Mouse (Mus musculus) MEL (cell line): Measurements from ENCODE around the gene Flot2. TPM values are rescaled to one million over a fixed set of nuclear protein-coding genes. Genes with fewer than 3 reads are reported as not detected.

ENCODE experiments used
- DNase-seq: peaks from one replicate; pipeline ENCODE4 v3.0.0; 2011; ENCODE audit warnings: low read depth, low spot score
- H3K27ac ChIP-seq: 2 replicates; pipeline ENCODE4 v1.5.1; 2012; ENCODE audit warnings: low read depth, mild to moderate bottlenecking, control low read depth, low read length, moderate library complexity; ENCODE audit not compliant: control insufficient read depth
- H3K27me3 ChIP-seq, 2 experiments: fragments of 150-350 bp in 1 of 2; sonication (generic) in 1 of 2; 2 replicates each; pipeline ENCODE4 v1.6.1; 2012; ENCODE audit warnings: low read length in 2 of 2, mild to moderate bottlenecking in 2 of 2, improper control_type of control experiment in 1 of 2, moderate library complexity in 1 of 2; ENCODE audit not compliant: insufficient read depth in 2 of 2, control insufficient read depth in 1 of 2
- H3K36me3 ChIP-seq, 2 experiments: 2 replicates each; pipeline ENCODE4 v1.6.1; 2012 to 2014; ENCODE audit warnings: low read length in 2 of 2, improper control_type of control experiment in 1 of 2, inconsistent platforms in 1 of 2, mild to moderate bottlenecking in 1 of 2; ENCODE audit not compliant: insufficient read depth in 2 of 2, control insufficient read depth in 1 of 2
- H3K4me1 ChIP-seq, 2 experiments: fragments of 150-350 bp in 1 of 2; sonication (generic) in 1 of 2; 2 replicates each; pipeline ENCODE4 v1.6.1; 2012; ENCODE audit warnings: low read length in 2 of 2, improper control_type of control experiment in 1 of 2, mild to moderate bottlenecking in 1 of 2; ENCODE audit not compliant: insufficient read depth in 2 of 2, control insufficient read depth in 1 of 2
- H3K4me3 ChIP-seq, 2 experiments: fragments of 150-350 bp in 1 of 2; sonication (generic) in 1 of 2; 2 replicates each; pipeline ENCODE4 v1.5.1; 2012; ENCODE audit warnings: low read depth in 2 of 2, low read length in 2 of 2, mild to moderate bottlenecking in 2 of 2, moderate library complexity in 2 of 2, control low read depth in 1 of 2, improper control_type of control experiment in 1 of 2; ENCODE audit not compliant: control insufficient read depth in 1 of 2, insufficient read depth in 1 of 2
- H3K79me2 ChIP-seq: 2 replicates; pipeline ENCODE4 v1.6.1; 2012; ENCODE audit warnings: mild to moderate bottlenecking, low read length, moderate library complexity; ENCODE audit not compliant: control insufficient read depth, poor library complexity, insufficient read depth
- H3K9ac ChIP-seq: 2 replicates; pipeline ENCODE4 v1.6.1; 2012; ENCODE audit warnings: low read depth, mild to moderate bottlenecking, control low read depth, low read length, moderate library complexity; ENCODE audit not compliant: control insufficient read depth, poor library complexity, severe bottlenecking
- H3K9me3 ChIP-seq: fragments of 150-350 bp; sonication (generic); replicated peaks from 2 replicates; pipeline ENCODE4 v1.6.1; 2012; ENCODE audit warnings: mild to moderate bottlenecking, low read length, improper control_type of control experiment, moderate library complexity; ENCODE audit not compliant: insufficient read depth
- CHD2 ChIP-seq: IDR thresholded peaks from 2 replicates; pipeline ENCODE4 v1.6.1; 2011; ENCODE audit warnings: low read length, improper control_type of control experiment
- E2F4 ChIP-seq: IDR thresholded peaks from 2 replicates; pipeline ENCODE4 v1.6.1; 2011; ENCODE audit warnings: low read depth, low read length, improper control_type of control experiment, borderline replicate concordance
- EP300 ChIP-seq, 2 experiments: IDR thresholded peaks; 2 replicates each; pipeline ENCODE4 v1.6.1; 2011; ENCODE audit warnings: improper control_type of control experiment in 2 of 2, low read length in 2 of 2, low read depth in 1 of 2, mild to moderate bottlenecking in 1 of 2
- ETS1 ChIP-seq: IDR thresholded peaks from 2 replicates; pipeline ENCODE4 v1.6.1; 2012; ENCODE audit warnings: low read depth, mild to moderate bottlenecking, inconsistent platforms, low read length, improper control_type of control experiment, moderate library complexity
- KAT2A ChIP-seq: conservative IDR thresholded peaks from 2 replicates; pipeline ENCODE4 v1.6.1; 2012; ENCODE audit warnings: low read depth, low read length, improper control_type of control experiment, inconsistent platforms
- MAFK ChIP-seq: IDR thresholded peaks from 2 replicates; pipeline ENCODE4 v1.6.1; 2011; ENCODE audit warnings: low read depth, mild to moderate bottlenecking, low read length, improper control_type of control experiment, borderline replicate concordance
- MXI1 ChIP-seq: IDR thresholded peaks from 2 replicates; pipeline ENCODE4 v1.6.1; 2011; ENCODE audit warnings: mild to moderate bottlenecking, low read depth, low read length, improper control_type of control experiment
- MYB ChIP-seq: IDR thresholded peaks from 2 replicates; pipeline ENCODE4 v1.6.1; 2011; ENCODE audit warnings: mild to moderate bottlenecking, low read depth, low read length, improper control_type of control experiment
- NELFE ChIP-seq: IDR thresholded peaks from 2 replicates; pipeline ENCODE4 v1.6.1; 2011; ENCODE audit warnings: low read depth, low read length, improper control_type of control experiment
- NRF1 ChIP-seq: IDR thresholded peaks from 2 replicates; pipeline ENCODE4 v1.6.1; 2014; ENCODE audit warnings: low read depth, mild to moderate bottlenecking, inconsistent platforms, low read length, improper control_type of control experiment, moderate library complexity; ENCODE audit not compliant: poor library complexity, insufficient read depth, severe bottlenecking
- POLR2AphosphoS5 ChIP-seq: IDR thresholded peaks from 2 replicates; pipeline ENCODE4 v1.6.1; 2012; ENCODE audit warnings: low read depth, borderline replicate concordance, mild to moderate bottlenecking, inconsistent platforms, low read length, moderate library complexity, mixed read lengths
- RCOR1 ChIP-seq: IDR thresholded peaks from 2 replicates; pipeline ENCODE4 v1.6.1; 2012; ENCODE audit warnings: low read depth, mild to moderate bottlenecking, inconsistent platforms, low read length, improper control_type of control experiment
- SMC3 ChIP-seq: IDR thresholded peaks from 2 replicates; pipeline ENCODE4 v1.6.1; 2011; ENCODE audit warnings: low read depth, low read length, improper control_type of control experiment
- USF2 ChIP-seq, 2 experiments: IDR thresholded peaks; 2 replicates each; pipeline ENCODE4 v1.6.1; 2011 to 2012; ENCODE audit warnings: improper control_type of control experiment in 2 of 2, low read length in 2 of 2, borderline replicate concordance in 1 of 2, inconsistent platforms in 1 of 2, low read depth in 1 of 2, mild to moderate bottlenecking in 1 of 2; ENCODE audit not compliant: insufficient read depth in 1 of 2
- ZC3H11A ChIP-seq: IDR thresholded peaks from 2 replicates; pipeline ENCODE4 v1.6.1; 2012; ENCODE audit warnings: low read depth, mild to moderate bottlenecking, inconsistent platforms, low read length, improper control_type of control experiment
- ZNF384 ChIP-seq: IDR thresholded peaks from 2 replicates; pipeline ENCODE4 v1.6.1; 2012; ENCODE audit warnings: low read depth, mild to moderate bottlenecking, inconsistent platforms, low read length, improper control_type of control experiment
- polyA plus RNA-seq, 2 experiments: library from polyadenylated mRNA; stranded (reverse) in 1 of 2; unstranded in 1 of 2; fragments of >175 nt in 1 of 2; fragments of >200 nt in 1 of 2; gene quantifications; 2 replicates each; pipeline versions ENCODE4 v1.2.1 to v1.2.4; 2012; ENCODE audit warnings: low replicate concordance in 2 of 2, low read depth in 1 of 2; ENCODE audit not compliant: insufficient read length in 2 of 2, insufficient read depth in 1 of 2, missing spikeins in 1 of 2
- total RNA-seq: library from RNA; depleted of rRNA; stranded (reverse); fragments of 300-350 nt; gene quantifications from 2 replicates; pipeline ENCODE4 v1.2.3, GENCODE M21; 2012

Gene Flot2
- total and polyA plus RNA-seq, 3 experiments: 0.08 to 0.15 TPM; not detected in 1

DNA sequence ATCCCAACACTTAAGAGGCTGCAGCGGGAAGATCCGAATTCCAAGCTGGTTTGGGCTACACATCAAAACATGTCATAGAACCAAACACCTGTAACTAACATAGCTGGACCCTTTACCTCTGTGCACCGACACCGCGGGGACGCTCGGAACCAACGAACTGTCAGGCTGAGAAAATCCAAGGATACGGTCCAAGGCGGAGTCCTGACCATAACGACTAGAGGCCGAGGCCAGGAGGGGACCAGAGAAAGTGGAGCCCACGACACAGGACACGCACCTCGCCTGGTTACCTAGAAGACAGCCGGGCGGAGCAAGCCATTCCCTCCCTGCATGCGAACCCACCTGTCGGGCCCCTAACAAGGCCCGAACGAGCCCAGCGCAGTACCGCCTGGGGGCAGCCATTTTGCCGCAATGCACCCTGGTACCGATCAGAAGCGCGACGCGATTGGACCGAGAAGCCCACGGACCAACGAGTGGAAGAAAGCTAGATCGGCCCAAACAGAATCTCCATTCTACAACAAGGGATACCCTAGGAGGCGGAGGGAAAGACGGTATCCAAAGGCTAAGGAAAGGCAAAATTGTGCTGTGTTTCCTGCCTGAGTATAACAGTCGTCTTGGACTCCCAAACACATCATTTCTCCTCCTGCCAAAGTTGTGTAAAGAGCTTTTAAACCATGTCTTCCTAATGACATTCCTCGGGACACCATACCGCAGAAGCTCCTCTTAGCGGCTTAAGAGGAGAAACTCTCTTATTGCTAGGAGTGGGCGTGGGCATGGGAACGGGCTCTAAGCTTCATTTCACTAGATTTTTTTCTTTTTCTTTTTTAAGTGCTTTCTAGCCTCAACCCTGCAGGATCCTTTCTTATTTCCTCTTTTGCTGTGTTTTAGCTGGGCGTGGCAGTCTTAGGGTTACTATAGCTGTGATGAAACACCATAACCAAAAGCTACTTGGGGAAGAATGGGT, 42.5 kb downstream of the Flot2 start, which contains the start of gene Eral1 (continued):
- no peak for TF ChIP-seq ZC3H11A
- TF ChIP-seq MAFK: 0 out of 2 replicates have a peak, but pooled peaks have one; percentile 48
- TF ChIP-seq NELFE: peak; percentile 94
- peak; percentile 86 for TF ChIP-seq KAT2A
- TF ChIP-seq USF2 (IDR thresholded peaks at IDR 0.05; ENCODE audit: borderline replicate concordance in 1 of 2, insufficient read depth in 1 of 2, low read depth in 1 of 2, low read length in 2 of 2): no peak

DNA sequence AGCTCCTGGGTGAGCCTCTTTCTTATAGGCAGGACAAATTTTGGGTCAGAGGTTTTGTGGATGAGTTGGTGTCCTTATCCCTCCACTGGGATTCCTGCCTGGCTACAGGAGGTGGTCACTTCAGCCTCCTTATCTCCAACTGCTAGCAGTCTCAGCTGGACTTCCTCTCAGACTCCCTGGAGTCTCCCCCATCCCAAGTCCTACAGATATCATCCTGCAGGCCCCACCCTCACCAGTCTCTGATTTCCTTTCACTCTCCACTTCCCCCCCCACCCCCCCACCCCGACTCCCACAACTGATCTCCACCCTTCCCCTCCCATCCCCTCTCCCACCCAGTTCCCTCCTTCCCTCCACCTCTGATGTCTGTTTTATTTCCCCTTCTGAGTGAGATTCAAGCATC, 45.9 kb downstream of the Flot2 start:
- DNase-seq: no peak
- Histone ChIP-seq H3K4me3 (no peak overlapping the region), H3K36me3 (peaks cover 0 to 16% of the 10 kb centered on the region in 2 experiments; a peak in 2 of 4 replicates), H3K9me3 (no peaks in the 10 kb centered on the region), H3K4me1 (peaks cover 9 to 14% of the 10 kb centered on the region in 2 experiments), H3K27ac (no peak overlapping the region), H3K9ac (no peak overlapping the region), H3K79me2 (peaks cover 15% of the 10 kb centered on the region), H3K27me3 (no peaks in the 10 kb centered on the region)
- TF ChIP-seq MXI1: no peak
- no peak for TF ChIP-seq USF2 (IDR thresholded peaks at IDR 0.05; ENCODE audit: borderline replicate concordance in 1 of 2, insufficient read depth in 1 of 2, low read depth in 1 of 2, low read length in 2 of 2)
- no peak for TF ChIP-seq RCOR1
- no peak for TF ChIP-seq ZNF384
- no peak for TF ChIP-seq E2F4
- no peak for TF ChIP-seq POLR2AphosphoS5
- no peak for TF ChIP-seq MYB
- no peak for TF ChIP-seq CHD2
- TF ChIP-seq ETS1: no peak
- TF ChIP-seq EP300 (IDR thresholded peaks at IDR 0.05; ENCODE audit: low read depth in 1 of 2, low read length in 2 of 2): no peak
- no peak for TF ChIP-seq SMC3
- no peak for TF ChIP-seq NRF1
